Comparison of ENCODE assay signal across 8 mouse cellular contexts in genomic region chr17:88067202-88067901, GRCm38 (mm10). TPM values are rescaled to one million over a fixed set of nuclear protein-coding genes. Genes with fewer than 3 reads are reported as not detected.
DNase-seq lines count a peak whose midpoint lies in the region; ATAC-seq and TF ChIP-seq lines count a peak whose summit lies in the region.

No protein-coding gene starts in this region.

- ATAC-seq in Patski, result no peak
- no peak for ATAC-seq in hindbrain, embryonic 12.5 days (ENCODE audit: low FRiP score)
- no peak for ATAC-seq in midbrain, embryonic 14.5 days (ENCODE audit: low FRiP score, low TSS enrichment)
- ATAC-seq in frontal cortex, adult (ENCODE audit: low TSS enrichment), result no peak

- H3K9me3 ChIP-seq in hindbrain, embryonic 12.5 days (replicated peaks), result no peaks in the 10 kb centered on the region
- H3K9me3 ChIP-seq in midbrain, embryonic 14.5 days (ENCODE audit: control insufficient read depth, low read length), result no peaks in the 10 kb centered on the region

- in situ Hi-C loops in Patski (cut with MboI; ENCODE audit: low pct_unique_long_range_greater_than_20kb), result no loop called here

- peak overlapping the region; percentile 75 for H3K4me3 ChIP-seq in layer of hippocampus, adult 2 months
- no peak overlapping the region for H3K4me3 ChIP-seq in hindbrain, embryonic 12.5 days
- H3K4me3 ChIP-seq in midbrain, embryonic 14.5 days (replicated peaks; ENCODE audit: low read depth, low read length), result peak overlapping the region; percentile 99; the same call in 1 of the 2 replicates

- WGBS in hindbrain, embryonic 12.5 days, result 87% methylated on average over 4 of the region's 4 CpGs
- WGBS in midbrain, embryonic 14.5 days, result 81% methylated on average over 4 of the region's 4 CpGs

- CTCF ChIA-PET in Patski (lab: Charles Lee), result interaction anchor here (0.8 to 2.6 kb wide), 7 partner anchors 13 to 336 kb away, joined by 3 to 7 read pairs (median 5); no protein-coding TSS in a partner anchor

- no peaks in the 10 kb centered on the region for H3K27me3 ChIP-seq in Patski
- no peaks in the 10 kb centered on the region for H3K27me3 ChIP-seq in hindbrain, embryonic 12.5 days
- no peaks in the 10 kb centered on the region for H3K27me3 ChIP-seq in midbrain, embryonic 14.5 days (ENCODE audit: control insufficient read depth, insufficient read depth, low read length)

- no peak for DNase-seq in layer of hippocampus, adult 2 months (ENCODE audit: low spot score in 2 of 2)
- DNase-seq in layer of hippocampus, adult 8-10 months (ENCODE audit: low spot score in 2 of 2), result no peak
- DNase-seq in Patski (ENCODE audit: low read depth, low spot score), result no peak
- no peak for DNase-seq in midbrain, embryonic 14.5 days
- DNase-seq in adrenal gland, adult 8-10 months, result no peak
- no peak for DNase-seq in adrenal gland, postnatal 14 days

- POLR2A ChIA-PET in Patski (lab: Charles Lee), result interaction anchor here (0.7 kb wide), 1 partner anchor 76 kb away, joined by 5 read pairs; no protein-coding TSS in a partner anchor

- H3K4me1 ChIP-seq in hindbrain, embryonic 12.5 days, result peaks cover 13% of the 10 kb centered on the region
- peaks cover 6% of the 10 kb centered on the region for H3K4me1 ChIP-seq in midbrain, embryonic 14.5 days (ENCODE audit: control insufficient read depth, insufficient read depth, low read length)

- H3K36me3 ChIP-seq in hindbrain, embryonic 12.5 days, result no peaks in the 10 kb centered on the region
- no peaks in the 10 kb centered on the region for H3K36me3 ChIP-seq in midbrain, embryonic 14.5 days (ENCODE audit: control insufficient read depth, insufficient read depth, low read length)

- H3K9ac ChIP-seq in hindbrain, embryonic 12.5 days, result no peak overlapping the region
- no peak overlapping the region for H3K9ac ChIP-seq in midbrain, embryonic 14.5 days (replicated peaks; ENCODE audit: low read length)

- H3K4me2 ChIP-seq in hindbrain, embryonic 12.5 days (replicated peaks), result peak overlapping the region; percentile 55
- H3K4me2 ChIP-seq in midbrain, embryonic 14.5 days (ENCODE audit: low read length), result peak overlapping the region; percentile 57

- TF ChIP-seq CTCF in layer of hippocampus, adult 2 months (conservative IDR thresholded peaks at IDR 0.05), result peak; percentile 49
- peak; percentile 62 for TF ChIP-seq CTCF in Patski (IDR thresholded peaks at IDR 0.05)

- no peak overlapping the region for H3K27ac ChIP-seq in layer of hippocampus, adult 2 months
- no peak overlapping the region for H3K27ac ChIP-seq in hindbrain, embryonic 12.5 days
- no peak overlapping the region for H3K27ac ChIP-seq in midbrain, embryonic 14.5 days (replicated peaks; ENCODE audit: low read depth, low read length)

RNA-seq across cellular contexts. Expression of gene Fbxo11, which starts 2.3 kb away (rescaled TPM):
- 100 to 1,000 TPM; 119 to 121 TPM for total RNA-seq in layer of hippocampus, adult 2 months (2021)
- total RNA-seq in layer of hippocampus, adult 8-10 months (2022), result 100 to 1,000 TPM; 109 to 125 (median 118) TPM
- polyA plus RNA-seq in Patski (2021), result 60.2 TPM
- 32.3 and 35.9 TPM in 2 replicates for polyA plus RNA-seq in hindbrain, embryonic 12.5 days (2016; fragmentation: Nextera tagmentation; extraction: Ambion mirVana)
- 51.3 and 53.9 TPM in 2 replicates for polyA plus RNA-seq in midbrain, embryonic 14.5 days (2014; fragmentation: Nextera tagmentation; extraction: Ambion mirVana)
- total RNA-seq in adrenal gland, adult 8-10 months (2022), result 10 to 100 TPM; 56.1 to 65.6 (median 64.3) TPM
- total RNA-seq in adrenal gland, postnatal 14 days (2021), result 58.5 and 61.7 TPM in 2 replicates
